Mouse (Mus musculus) spleen, adult 2 months (tissue): ENCODE data around the gene Wwox. TPM values are rescaled to one million over a fixed set of nuclear protein-coding genes. Genes with fewer than 3 reads are reported as not detected.

Experiments
- DNase-seq, 2 experiments: peaks; one replicate each; pipeline versions ENCODE4 v3.0.0 to v3.0.0-alpha.2; 2012 to 2021; ENCODE audit warnings: low spot score in 2 of 2, low read depth in 1 of 2
- H3K27ac ChIP-seq: fragments of 200-500 bp; 2 replicates; pipeline ENCODE4 v1.5.1; 2012; ENCODE audit warnings: low read length, inconsistent platforms; ENCODE audit not compliant: insufficient read depth
- H3K27me3 ChIP-seq: fragments of 200-500 bp; 2 replicates; pipeline ENCODE4 v1.6.1; 2012; ENCODE audit warnings: mild to moderate bottlenecking, moderate library complexity, low read length, inconsistent platforms; ENCODE audit not compliant: control insufficient read depth, insufficient read depth
- H3K36me3 ChIP-seq: fragments of 200-500 bp; 2 replicates; pipeline ENCODE4 v1.6.1; 2012; ENCODE audit warnings: mild to moderate bottlenecking, low read length, inconsistent platforms; ENCODE audit not compliant: control insufficient read depth, insufficient read depth
- H3K4me1 ChIP-seq: fragments of 200-500 bp; 2 replicates; pipeline ENCODE4 v1.6.1; 2011; ENCODE audit warnings: inconsistent platforms; ENCODE audit not compliant: control insufficient read depth, insufficient read depth, insufficient read length
- H3K4me3 ChIP-seq: fragments of 200-500 bp; 2 replicates; pipeline ENCODE4 v1.5.1; 2011; ENCODE audit warnings: mild to moderate bottlenecking, inconsistent platforms; ENCODE audit not compliant: insufficient read depth, insufficient read length; ENCODE audit errors: extremely low read depth
- CTCF ChIP-seq: fragments of 200-500 bp; IDR thresholded peaks from 2 replicates; pipeline ENCODE4 v1.5.1; 2011; ENCODE audit warnings: mild to moderate bottlenecking, inconsistent platforms; ENCODE audit not compliant: insufficient read depth, insufficient read length, insufficient replicate concordance; ENCODE audit errors: extremely low read depth
- POLR2A ChIP-seq: fragments of 200-500 bp; IDR thresholded peaks from 2 replicates; pipeline ENCODE4 v1.6.1; 2011; ENCODE audit warnings: low read depth, low read length, inconsistent platforms
- WGBS: fragments of 180-500 bp; shearing (Covaris S2); methylation state at CpG from one replicate; pipeline ENCODE4 v1.1.7; 2018; 5-methylcytosine and 5-hydroxymethylcytosine counted together
- polyA plus RNA-seq: library from polyadenylated mRNA; depleted of rRNA; stranded (reverse); fragments of >200 nt; gene quantifications from 2 replicates; pipeline ENCODE4 v1.2.3, GENCODE M21; 2012

The Wwox gene
- polyA plus RNA-seq, 1 experiment: 3.8 TPM

DNA sequence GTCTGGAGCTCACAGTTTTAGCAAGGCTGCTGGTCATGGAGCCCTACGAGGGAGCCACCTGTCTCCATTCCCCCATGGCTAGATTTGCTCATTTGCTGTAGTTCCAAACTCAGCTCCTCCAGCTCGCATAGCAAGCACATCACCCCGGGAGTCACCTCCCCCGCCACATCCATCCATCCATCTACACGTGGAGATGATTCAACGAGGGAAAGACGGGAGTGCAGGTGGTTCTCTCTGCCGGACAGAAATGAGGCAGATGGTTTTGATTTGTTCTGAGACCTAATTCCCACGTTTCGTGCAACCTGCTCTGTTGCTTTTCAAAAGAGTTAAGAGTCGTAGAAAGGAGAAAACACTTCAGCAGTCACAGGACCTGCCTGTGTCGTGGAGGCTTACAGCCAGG lies 920.2 kb downstream of the Wwox start:
- Histone ChIP-seq H3K27me3 (no peaks in the 10 kb centered on the region), H3K4me1 (no peaks in the 10 kb centered on the region), H3K4me3 (no peak overlapping the region), H3K27ac (no peak overlapping the region), H3K36me3 (no peaks in the 10 kb centered on the region)
- WGBS: 89% methylated on average over 12 of the region's 12 CpGs
- no peak for TF ChIP-seq CTCF
- TF ChIP-seq POLR2A: no peak
- DNase-seq: no peak

DNA sequence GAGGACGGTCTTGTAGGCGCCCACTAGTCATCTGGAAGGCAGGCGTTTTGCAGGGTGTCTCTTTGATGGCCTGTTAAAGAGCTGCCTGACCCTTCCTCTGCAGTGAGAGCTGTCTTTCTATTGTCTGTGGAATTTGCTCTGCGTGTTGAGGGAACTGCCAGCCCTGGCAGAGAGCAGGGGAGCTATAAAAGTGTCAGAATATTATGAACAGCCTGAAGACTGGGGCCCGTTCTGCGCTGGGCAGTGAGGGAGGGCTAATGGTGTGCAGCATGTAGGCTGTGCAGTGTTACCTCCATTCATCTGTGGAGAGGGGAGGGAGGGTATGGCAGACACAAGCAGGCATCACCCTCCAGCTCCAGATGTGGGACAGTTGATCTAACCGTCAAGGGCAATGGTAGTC lies 923.1 kb downstream of the Wwox start:
- no peak for DNase-seq
- WGBS: 82% methylated on average over 7 of the region's 7 CpGs
- no peak for TF ChIP-seq POLR2A
- no peak for TF ChIP-seq CTCF
- Histone ChIP-seq H3K27ac (no peak overlapping the region), H3K27me3 (no peaks in the 10 kb centered on the region), H3K4me1 (no peaks in the 10 kb centered on the region), H3K4me3 (no peak overlapping the region), H3K36me3 (no peaks in the 10 kb centered on the region)

DNA sequence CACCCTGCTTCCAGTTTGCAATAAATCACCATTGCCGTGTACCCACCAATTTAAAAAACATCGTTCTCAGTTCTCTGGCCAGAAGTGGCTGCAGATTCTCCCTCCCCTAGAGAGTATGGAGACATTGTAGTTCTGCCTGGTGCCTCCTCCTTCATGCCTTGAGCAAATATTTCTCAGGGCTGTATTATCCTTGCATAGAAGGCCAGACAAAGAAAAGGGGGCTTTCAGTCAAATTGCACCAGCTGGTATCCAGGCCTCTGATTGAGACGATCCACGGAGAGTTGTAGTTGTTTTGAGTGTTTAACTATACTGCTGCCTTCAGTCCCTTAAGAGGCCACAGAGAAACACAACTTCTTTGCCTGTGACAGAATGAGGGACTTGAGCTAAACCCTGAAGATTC lies 935.5 kb downstream of the Wwox start:
- Histone ChIP-seq H3K27me3 (no peaks in the 10 kb centered on the region), H3K36me3 (no peaks in the 10 kb centered on the region), H3K4me1 (no peaks in the 10 kb centered on the region), H3K4me3 (no peak overlapping the region), H3K27ac (no peak overlapping the region)
- 68% methylated on average over 4 of the region's 4 CpGs for WGBS
- DNase-seq: no peak
- TF ChIP-seq POLR2A (no peak), CTCF (no peak)

DNA sequence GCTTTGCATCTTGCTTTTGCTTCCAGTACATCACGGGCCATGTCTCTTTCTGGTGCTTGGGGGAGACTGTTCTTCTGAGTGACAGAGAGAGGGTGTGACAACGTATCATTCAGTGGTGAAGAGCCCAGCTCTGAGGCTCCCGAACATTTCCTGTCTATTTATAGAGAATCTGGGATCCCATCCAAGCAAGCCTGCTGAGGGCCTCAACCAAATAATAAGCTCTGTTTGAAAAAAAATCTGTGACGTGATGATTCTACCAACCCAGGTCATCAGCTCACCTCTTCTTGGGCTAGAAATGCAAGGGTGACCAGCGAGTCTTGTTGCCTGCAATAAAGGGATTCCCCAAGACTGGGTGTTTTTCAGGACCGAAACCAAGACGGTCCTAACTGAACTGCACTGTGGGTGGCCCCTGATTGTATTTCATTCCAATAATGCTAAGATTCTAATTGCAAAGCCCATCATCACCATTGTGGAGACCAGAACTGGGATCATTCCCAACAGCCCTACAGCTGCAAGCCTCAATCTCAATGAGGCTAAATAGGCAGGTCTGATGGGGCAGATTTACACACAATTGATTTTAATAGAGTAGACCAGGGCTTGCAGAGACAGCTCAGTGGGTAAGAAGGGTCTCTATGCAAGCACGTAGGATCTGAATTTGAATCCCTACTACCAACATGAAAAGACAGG lies 936.0 kb downstream of the Wwox start:
- Histone ChIP-seq H3K4me1 (no peaks in the 10 kb centered on the region), H3K36me3 (no peaks in the 10 kb centered on the region), H3K4me3 (no peak overlapping the region), H3K27ac (no peak overlapping the region), H3K27me3 (no peaks in the 10 kb centered on the region)
- 74% methylated on average over 8 of the region's 8 CpGs for WGBS
- no peak for DNase-seq
- TF ChIP-seq CTCF: no peak
- TF ChIP-seq POLR2A: no peak

DNA sequence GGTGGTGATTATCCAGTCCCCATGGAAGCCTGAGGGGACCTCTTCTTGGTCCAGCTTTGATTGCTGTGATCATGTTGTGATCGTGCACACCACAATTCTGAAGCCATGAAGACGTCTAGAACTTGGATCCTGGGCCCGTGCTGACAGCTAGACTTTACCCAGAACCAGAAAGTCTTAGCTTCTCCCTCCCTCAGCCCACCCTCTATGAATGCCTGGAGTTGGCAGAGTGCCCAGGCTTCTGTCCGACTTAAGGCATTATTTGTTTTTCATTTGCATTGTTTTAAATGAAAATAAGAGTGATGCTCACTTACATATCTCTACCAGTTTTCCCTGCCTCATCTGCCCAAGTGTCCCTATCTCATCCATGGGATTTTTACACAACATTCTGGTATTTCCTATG lies 937.9 kb downstream of the Wwox start:
- no peak for DNase-seq
- TF ChIP-seq POLR2A: no peak
- no peak for TF ChIP-seq CTCF
- Histone ChIP-seq H3K4me3 (no peak overlapping the region), H3K27ac (no peak overlapping the region), H3K27me3 (no peaks in the 10 kb centered on the region), H3K4me1 (no peaks in the 10 kb centered on the region), H3K36me3 (no peaks in the 10 kb centered on the region)
- WGBS: 85% methylated on average over 4 of the region's 4 CpGs

DNA sequence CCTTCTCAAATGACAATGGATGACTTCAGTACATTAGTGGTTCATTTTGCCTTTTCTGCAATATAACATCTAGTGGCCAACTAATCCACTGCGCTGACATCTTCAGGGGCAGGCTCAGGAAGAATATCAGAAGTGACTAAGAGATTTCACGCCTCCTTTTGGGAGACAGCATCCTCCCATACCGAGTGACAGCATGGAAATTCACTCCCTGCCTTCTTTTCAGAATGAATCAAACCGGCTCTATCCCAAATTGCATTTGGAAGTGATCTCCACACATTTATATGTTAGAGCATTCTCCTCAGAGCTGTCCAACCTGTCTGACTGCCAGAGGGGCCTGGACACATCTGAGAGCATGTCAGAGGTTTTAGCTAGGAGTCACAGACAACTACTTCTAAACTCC lies 940.6 kb downstream of the Wwox start:
- no peak for DNase-seq
- 87% methylated on average over 4 of the region's 4 CpGs for WGBS
- Histone ChIP-seq H3K4me1 (no peaks in the 10 kb centered on the region), H3K27ac (no peak overlapping the region), H3K4me3 (no peak overlapping the region), H3K27me3 (no peaks in the 10 kb centered on the region), H3K36me3 (no peaks in the 10 kb centered on the region)
- TF ChIP-seq POLR2A (no peak), CTCF (no peak)

DNA sequence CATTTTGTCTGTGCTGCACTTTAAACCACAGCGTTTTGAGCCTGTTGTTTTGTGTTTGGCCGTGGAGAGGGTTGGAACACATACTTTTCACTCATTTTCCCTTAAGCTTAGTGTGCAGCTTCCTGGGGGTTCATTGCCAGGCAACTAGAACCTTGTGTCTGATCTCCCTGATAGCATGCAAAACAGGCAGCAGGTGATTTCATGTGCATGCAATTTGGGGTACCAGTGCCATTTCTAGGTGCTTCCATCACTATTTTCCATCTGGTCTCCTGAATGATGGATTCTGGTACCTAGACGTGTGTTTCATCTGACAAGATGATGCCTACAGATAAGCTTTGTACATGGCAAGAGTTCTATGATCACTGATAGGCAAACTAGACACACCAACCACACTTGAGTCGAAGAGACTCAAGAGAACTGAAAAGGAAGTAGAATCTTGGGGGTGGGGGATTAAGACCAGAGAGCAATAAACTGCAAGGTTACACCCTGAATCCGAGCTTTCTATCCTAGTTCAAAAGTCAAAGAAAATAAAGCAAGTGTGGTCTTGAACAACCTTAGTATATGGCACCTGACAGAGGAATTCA lies 951.6 kb downstream of the Wwox start:
- H3K27me3 ChIP-seq: 0 out of 2 replicates have a peak, but pooled peaks cover 2% of the 10 kb centered on the region
- H3K27ac ChIP-seq: no peak overlapping the region
- 75% methylated on average over 5 of the region's 5 CpGs for WGBS
- no peaks in the 10 kb centered on the region for H3K36me3 ChIP-seq
- H3K4me1 ChIP-seq: no peaks in the 10 kb centered on the region
- no peak for TF ChIP-seq POLR2A
- TF ChIP-seq CTCF: no peak
- DNase-seq: no peak
- no peak overlapping the region for H3K4me3 ChIP-seq
